21 mouse cellular contexts compared by ENCODE assay signal in the genomic region with DNA sequence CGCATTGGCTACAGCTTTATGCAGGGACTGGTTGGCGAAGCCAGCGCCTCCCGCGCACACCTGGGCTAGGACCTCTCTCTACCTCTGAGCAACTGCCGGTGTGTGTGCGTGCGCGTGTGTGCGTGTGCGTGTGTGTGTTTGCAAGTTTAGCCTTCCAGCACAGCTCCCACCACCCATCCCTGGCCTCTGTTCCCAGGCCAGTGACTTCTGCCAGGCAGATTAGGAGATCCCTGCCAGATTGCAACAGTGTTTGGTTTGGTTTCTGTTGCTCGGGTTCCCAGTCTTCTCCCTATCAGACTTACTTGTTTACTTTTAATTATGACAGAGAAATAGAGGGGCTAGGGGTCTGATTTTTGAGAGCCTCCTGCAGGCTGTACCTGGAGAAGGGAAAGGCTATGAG. TPM values are rescaled to one million over a fixed set of nuclear protein-coding genes. Genes with fewer than 3 reads are reported as not detected.
DNase-seq lines count a peak whose midpoint lies in the region; ATAC-seq and TF ChIP-seq lines count a peak whose summit lies in the region.
"Had no signal": no experiment of that assay in that cellular context is flagged by ENCODE, and none has a peak within 500 bp of the region (broad histone marks: within the 10 kb centered on the region; RNA-seq: fewer than 3 reads in every experiment).

No protein-coding gene starts in this region.

- H3K4me3 ChIP-seq in gastrocnemius, adult 2 months, result no peak overlapping the region
- peak overlapping the region; percentile 64 for H3K4me3 ChIP-seq in ES-Bruce4 (ENCODE audit: low read depth, low read length)
- peak overlapping the region; percentile 35; the same call in 1 of the 2 replicates for H3K4me3 ChIP-seq in brown adipose tissue, adult 24 weeks (ENCODE audit: insufficient read depth, low read depth, low read length)
- H3K4me3 ChIP-seq in lung, postnatal 0 days (ENCODE audit: low read depth, low read length), result peak overlapping the region; percentile 24
- H3K4me3 ChIP-seq in forebrain, embryonic 14.5 days (ENCODE audit: low read depth, low read length), result no peak overlapping the region
- H3K4me3 ChIP-seq: embryonic facial prominence, embryonic 12.5 days; forebrain, embryonic 15.5 days; hindbrain, embryonic 15.5 days had no signal

- DNase-seq in gastrocnemius, adult 2 months, result peak; percentile 29
- no peak for DNase-seq in gastrocnemius, adult 18-20 months (ENCODE audit: low spot score)
- no peak for DNase-seq in lung, postnatal 0 days (ENCODE audit: low spot score)
- no peak for DNase-seq in forebrain, embryonic 14.5 days (ENCODE audit: low spot score)
- DNase-seq: cerebellum, adult 9-11 months; gastrocnemius, postnatal 36 days; thymus, postnatal 25 days had no signal

- H3K27ac ChIP-seq in gastrocnemius, adult 2 months, result no peak overlapping the region
- H3K27ac ChIP-seq in ES-Bruce4 (ENCODE audit: insufficient read depth, low read length), result no peak overlapping the region
- no peak overlapping the region for H3K27ac ChIP-seq in brown adipose tissue, adult 24 weeks (replicated peaks; ENCODE audit: low read depth, low read length)
- H3K27ac ChIP-seq in lung, postnatal 0 days (ENCODE audit: low read length), result peak overlapping the region; percentile 85
- H3K27ac ChIP-seq in forebrain, embryonic 14.5 days (ENCODE audit: low read depth, low read length), result no peak overlapping the region
- H3K27ac ChIP-seq: embryonic facial prominence, embryonic 12.5 days; forebrain, embryonic 15.5 days; hindbrain, embryonic 15.5 days; kidney, postnatal 0 days had no signal

- peaks cover 9% of the 10 kb centered on the region for H3K4me1 ChIP-seq in ES-Bruce4 (ENCODE audit: control insufficient read depth, insufficient read depth, low read length)
- no peaks in the 10 kb centered on the region for H3K4me1 ChIP-seq in brown adipose tissue, adult 24 weeks (ENCODE audit: control insufficient read depth, insufficient read depth, insufficient read length, low read length)
- peaks cover 3% of the 10 kb centered on the region; the same call in 1 of the 2 replicates for H3K4me1 ChIP-seq in lung, postnatal 0 days (ENCODE audit: insufficient read depth, low read depth, low read length)
- H3K4me1 ChIP-seq in forebrain, embryonic 14.5 days (ENCODE audit: control insufficient read depth, insufficient read depth, low read length), result no peaks in the 10 kb centered on the region
- H3K4me1 ChIP-seq: embryonic facial prominence, embryonic 12.5 days; hindbrain, embryonic 15.5 days had no signal

- H3K36me3 ChIP-seq in ES-Bruce4 (ENCODE audit: control insufficient read depth, insufficient read depth, low read length, poor library complexity, severe bottlenecking), result no peaks in the 10 kb centered on the region
- H3K36me3 ChIP-seq in lung, postnatal 0 days (ENCODE audit: insufficient read depth, low read length), result no peaks in the 10 kb centered on the region
- H3K36me3 ChIP-seq in forebrain, embryonic 14.5 days (ENCODE audit: control insufficient read depth, insufficient read depth, low read length), result no peaks in the 10 kb centered on the region
- H3K36me3 ChIP-seq: embryonic facial prominence, embryonic 12.5 days; forebrain, embryonic 15.5 days; hindbrain, embryonic 15.5 days had no signal

- TF ChIP-seq CTCF in gastrocnemius, adult 2 months (IDR thresholded peaks at IDR 0.05), result no peak
- TF ChIP-seq CTCF in ES-Bruce4 (IDR thresholded peaks at IDR 0.05; ENCODE audit: low read depth, low read length), result no peak
- no peak for TF ChIP-seq CTCF in lung, postnatal 0 days (IDR thresholded peaks at IDR 0.05)

- no peaks in the 10 kb centered on the region for H3K9me3 ChIP-seq in ES-Bruce4 (replicated peaks; ENCODE audit: control insufficient read depth, insufficient read depth, low read length, poor library complexity, severe bottlenecking)
- no peaks in the 10 kb centered on the region for H3K9me3 ChIP-seq in lung, postnatal 0 days (ENCODE audit: low read length)
- H3K9me3 ChIP-seq in forebrain, embryonic 14.5 days (replicated peaks; ENCODE audit: control insufficient read depth, low read length), result no peaks in the 10 kb centered on the region
- H3K9me3 ChIP-seq: embryonic facial prominence, embryonic 12.5 days; forebrain, embryonic 15.5 days; hindbrain, embryonic 15.5 days had no signal

- peak overlapping the region; percentile 54 for H3K4me2 ChIP-seq in lung, postnatal 0 days (replicated peaks; ENCODE audit: low read depth, low read length)
- no peak overlapping the region for H3K4me2 ChIP-seq in forebrain, embryonic 14.5 days (ENCODE audit: low read length)
- H3K4me2 ChIP-seq: embryonic facial prominence, embryonic 12.5 days; forebrain, embryonic 15.5 days; hindbrain, embryonic 15.5 days had no signal

- peak overlapping the region; percentile 35 for H3K9ac ChIP-seq in ES-Bruce4 (ENCODE audit: low read depth, poor library complexity, severe bottlenecking)
- H3K9ac ChIP-seq in lung, postnatal 0 days (replicated peaks; ENCODE audit: low read depth), result peak overlapping the region; percentile 32
- no peak overlapping the region for H3K9ac ChIP-seq in forebrain, embryonic 14.5 days (ENCODE audit: low read length)
- H3K9ac ChIP-seq: embryonic facial prominence, embryonic 12.5 days; forebrain, embryonic 15.5 days; hindbrain, embryonic 15.5 days had no signal

- no peaks in the 10 kb centered on the region for H3K27me3 ChIP-seq in ES-Bruce4 (ENCODE audit: control insufficient read depth, insufficient read depth, low read length, poor library complexity, severe bottlenecking)
- H3K27me3 ChIP-seq in lung, postnatal 0 days (replicated peaks; ENCODE audit: insufficient read depth, low read length), result no peaks in the 10 kb centered on the region
- no peaks in the 10 kb centered on the region for H3K27me3 ChIP-seq in forebrain, embryonic 14.5 days (replicated peaks; ENCODE audit: control insufficient read depth, insufficient read depth, low read length)
- H3K27me3 ChIP-seq: hindbrain, embryonic 15.5 days had no signal

- TF ChIP-seq EP300 in ES-Bruce4 (IDR thresholded peaks at IDR 0.05; ENCODE audit: insufficient read depth, low read depth, low read length), result no peak
- no peak for TF ChIP-seq EP300 in lung, postnatal 0 days (IDR thresholded peaks at IDR 0.05)

- intact Hi-C loops in gastrocnemius, adult 2 months (cut with DNase I), result no loop called here

- peak; percentile 7 for ATAC-seq in lung, postnatal 0 days
- no peak for ATAC-seq in monocyte, adult 5-6 weeks (replicated peaks; ENCODE audit: insufficient number of reproducible peaks, low FRiP score, low TSS enrichment, poor library complexity, severe bottlenecking)
- no peak for ATAC-seq in forebrain, embryonic 14.5 days
- ATAC-seq: CD4-positive, CD25-positive, alpha-beta regulatory T cell, adult 4 months; forebrain, embryonic 15.5 days had no signal

- 26% methylated on average over 10 of the region's 12 CpGs for WGBS in lung, postnatal 0 days
- WGBS in forebrain, embryonic 14.5 days, result 52% methylated on average over 12 of the region's 12 CpGs

- TF ChIP-seq POLR2A in ES-Bruce4 (IDR thresholded peaks at IDR 0.05; ENCODE audit: insufficient read depth, low read length), result no peak

RNA-seq across cellular contexts. Expression of a gene that starts 0.7 kb away (rescaled TPM):
- not detected for total RNA-seq in gastrocnemius, adult 2 months (2021)
- not detected for total RNA-seq in gastrocnemius, adult 18-20 months (2021)
- 5.2 and 7.4 TPM in 2 replicates for polyA plus RNA-seq in ES-Bruce4 (2011; ENCODE audit: insufficient read depth, insufficient read length, low read depth, missing spikeins)
- polyA plus RNA-seq in brown adipose tissue, adult 24 weeks (2012; ENCODE audit: insufficient read depth, insufficient read length, missing spikeins), result 7.4 and 17.2 TPM in 2 replicates
- polyA plus RNA-seq in lung, postnatal 0 days (2015; fragmentation: Nextera tagmentation; extraction: Ambion mirVana), result 28.0 and 35.9 TPM in 2 replicates
- not detected in 3 replicates for total RNA-seq in monocyte, adult 5-6 weeks (2017)
- not detected in 2 replicates for polyA plus RNA-seq in forebrain, embryonic 14.5 days (2014; fragmentation: Nextera tagmentation; extraction: Ambion mirVana)
- total RNA-seq: gastrocnemius, postnatal 36 days; megakaryocyte, adult 5-6 weeks; midbrain, postnatal 0 days had no signal
- polyA plus RNA-seq: CD4-positive, CD25-positive, alpha-beta regulatory T cell, adult 4 months; embryonic facial prominence, embryonic 12.5 days; forebrain, embryonic 15.5 days; heart, embryonic 14.5 days; hindbrain, embryonic 15.5 days; kidney, postnatal 0 days; neural tube, embryonic 14.5 days had no signal

RNA-seq across cellular contexts. Expression of a gene that starts 32.7 kb away (rescaled TPM):
- not detected for total RNA-seq in gastrocnemius, adult 2 months (2021)
- total RNA-seq in gastrocnemius, adult 18-20 months (2021), result not detected
- not detected in 2 replicates for polyA plus RNA-seq in ES-Bruce4 (2011; ENCODE audit: insufficient read depth, insufficient read length, low read depth, missing spikeins)
- polyA plus RNA-seq in brown adipose tissue, adult 24 weeks (2012; ENCODE audit: insufficient read depth, insufficient read length, missing spikeins), result not detected in 2 replicates
- 529 and 716 TPM in 2 replicates for polyA plus RNA-seq in lung, postnatal 0 days (2015; fragmentation: Nextera tagmentation; extraction: Ambion mirVana)
- not detected in 3 replicates for total RNA-seq in monocyte, adult 5-6 weeks (2017)
- 0.52 and 1.1 TPM in 2 replicates for polyA plus RNA-seq in forebrain, embryonic 14.5 days (2014; fragmentation: Nextera tagmentation; extraction: Ambion mirVana)
- total RNA-seq: gastrocnemius, postnatal 36 days; megakaryocyte, adult 5-6 weeks had no signal
- polyA plus RNA-seq: CD4-positive, CD25-positive, alpha-beta regulatory T cell, adult 4 months; embryonic facial prominence, embryonic 12.5 days; heart, embryonic 14.5 days; kidney, postnatal 0 days had no signal

RNA-seq across cellular contexts. Expression of a gene that starts 48.5 kb away (rescaled TPM):
- under 1 TPM in 1 of 2 experiments, not detected in 1; 0.20 TPM for total RNA-seq in gastrocnemius, adult 2 months (2021)
- total RNA-seq in gastrocnemius, adult 18-20 months (2021), result under 1 TPM in 1 of 2 experiments, not detected in 1; 0.12 TPM
- 1.6 and 1.8 TPM in 2 replicates for polyA plus RNA-seq in ES-Bruce4 (2011; ENCODE audit: insufficient read depth, insufficient read length, low read depth, missing spikeins)
- not detected in 2 replicates for polyA plus RNA-seq in brown adipose tissue, adult 24 weeks (2012; ENCODE audit: insufficient read depth, insufficient read length, missing spikeins)
- 20.5 and 21.1 TPM in 2 replicates for polyA plus RNA-seq in lung, postnatal 0 days (2015; fragmentation: Nextera tagmentation; extraction: Ambion mirVana)
- total RNA-seq in monocyte, adult 5-6 weeks (2017), result 0.48 TPM in 1 of 3 replicates, not detected in the others
- 1.6 and 2.0 TPM in 2 replicates for polyA plus RNA-seq in forebrain, embryonic 14.5 days (2014; fragmentation: Nextera tagmentation; extraction: Ambion mirVana)
- polyA plus RNA-seq: CD4-positive, CD25-positive, alpha-beta regulatory T cell, adult 4 months; heart, embryonic 14.5 days had no signal

RNA-seq across cellular contexts. Expression of a gene that starts 55.4 kb away (rescaled TPM):
- not detected for total RNA-seq in gastrocnemius, adult 2 months (2021)
- not detected for total RNA-seq in gastrocnemius, adult 18-20 months (2021)
- polyA plus RNA-seq in ES-Bruce4 (2011; ENCODE audit: insufficient read depth, insufficient read length, low read depth, missing spikeins), result not detected in 2 replicates
- polyA plus RNA-seq in brown adipose tissue, adult 24 weeks (2012; ENCODE audit: insufficient read depth, insufficient read length, missing spikeins), result not detected in 2 replicates
- not detected in 2 replicates for polyA plus RNA-seq in lung, postnatal 0 days (2015; fragmentation: Nextera tagmentation; extraction: Ambion mirVana)
- not detected in 3 replicates for total RNA-seq in monocyte, adult 5-6 weeks (2017)
- polyA plus RNA-seq in forebrain, embryonic 14.5 days (2014; fragmentation: Nextera tagmentation; extraction: Ambion mirVana), result not detected in 2 replicates
- total RNA-seq: gastrocnemius, postnatal 36 days; layer of hippocampus, postnatal 10 days; left cerebral cortex, postnatal 25 days; megakaryocyte, adult 5-6 weeks had no signal
- polyA plus RNA-seq: CD4-positive, CD25-positive, alpha-beta regulatory T cell, adult 4 months; forebrain, embryonic 15.5 days; heart, embryonic 14.5 days had no signal

Comparison
In these comparisons a context has a peak if more than half of its experiments do, and no peak if none do; other contexts are left out.
1. H3K4me3 ChIP-seq: peak in ES-Bruce4 (single experiment), brown adipose tissue, adult 24 weeks (single experiment) and lung, postnatal 0 days (single experiment); none in gastrocnemius, adult 2 months (single experiment) and forebrain, embryonic 14.5 days (single experiment).
2. RNA of a gene that starts 32.7 kb away (polyA plus RNA-seq): 529 to 716 TPM in lung, postnatal 0 days; 0.52 to 1.1 TPM in forebrain, embryonic 14.5 days, not detected in ES-Bruce4 and not detected in brown adipose tissue, adult 24 weeks; every median in the first group is over 100 times any median in the second.